Mouse (Mus musculus): ENCODE results near the gene Aoc3. TPM values are rescaled to one million over a fixed set of nuclear protein-coding genes. Genes with fewer than 3 reads are reported as not detected.
"Not testable (repeated sequence)": the region's sequence is repeated elsewhere in the genome, so short reads cannot be mapped to it uniquely, and the experiment has no call there.

The Aoc3 gene
- polyA plus RNA-seq, 1 experiment from 2014 or later: not detected

DNA sequence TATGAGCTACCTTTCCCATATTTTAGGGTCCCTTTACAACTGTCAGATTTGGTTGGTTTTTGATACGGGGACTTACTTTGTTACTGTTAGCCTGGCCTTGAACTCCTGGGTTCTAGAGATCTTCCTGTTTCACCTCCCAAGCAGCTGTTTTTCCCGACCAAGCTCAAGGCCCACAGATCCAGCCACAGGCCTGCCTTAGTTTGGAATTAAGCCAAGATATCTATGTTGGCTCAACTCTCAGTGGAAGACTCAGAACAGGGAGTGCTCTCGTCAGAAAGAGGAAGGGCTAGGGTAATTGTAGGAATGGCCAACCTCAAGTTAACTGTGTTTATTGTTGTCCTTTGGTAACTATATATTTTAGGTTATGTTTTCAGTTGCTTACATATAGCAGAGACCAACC, 18.3 kb upstream of the Aoc3 start:
- Histone ChIP-seq H3K9ac (no peak overlapping the region), H3K4me3 (no peak overlapping the region), H3K27me3 (peaks cover 8% of the 10 kb centered on the region; the same call in 1 of the 2 replicates), H3K27ac (no peak overlapping the region), H3K4me1 (replicated peaks) (peaks cover 12% of the 10 kb centered on the region), H3K36me3 (no peaks in the 10 kb centered on the region), H3K9me3 (no peaks in the 10 kb centered on the region), H3K4me2 (no peak overlapping the region)
- 79% methylated on average over 3 of the region's 3 CpGs for WGBS
- ATAC-seq (ENCODE audit: low FRiP score): no peak

DNA sequence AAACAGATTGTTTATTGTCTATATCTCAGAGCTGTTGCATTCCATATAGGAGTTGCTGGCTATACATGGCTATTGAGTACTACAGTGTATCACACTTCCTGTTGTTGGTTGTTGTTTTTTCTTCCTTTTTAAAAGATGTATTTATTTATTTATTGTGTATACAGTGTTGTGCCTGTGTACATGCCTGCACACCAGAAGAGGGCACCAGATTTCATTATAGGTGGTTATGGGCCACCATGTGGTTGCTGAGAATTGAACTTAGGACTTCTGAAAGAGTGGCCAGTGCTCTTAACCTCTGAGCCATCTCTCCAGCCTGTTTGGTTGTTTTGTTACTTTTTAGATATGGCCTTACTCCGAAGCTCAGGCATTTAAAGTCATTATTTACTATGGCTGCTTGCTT, 15.8 kb upstream of the Aoc3 start:
- WGBS: 97% methylated on average over 1 of the region's 1 CpGs
- Histone ChIP-seq H3K4me3 (no peak overlapping the region), H3K36me3 (peaks cover 16% of the 10 kb centered on the region), H3K9ac (no peak overlapping the region), H3K27me3 (0 out of 2 replicates have a peak, but pooled peaks cover 3% of the 10 kb centered on the region), H3K4me2 (no peak overlapping the region), H3K27ac (no peak overlapping the region), H3K9me3 (no peaks in the 10 kb centered on the region), H3K4me1 (replicated peaks) (peaks cover 23% of the 10 kb centered on the region)
- no peak for ATAC-seq (ENCODE audit: low FRiP score)

DNA sequence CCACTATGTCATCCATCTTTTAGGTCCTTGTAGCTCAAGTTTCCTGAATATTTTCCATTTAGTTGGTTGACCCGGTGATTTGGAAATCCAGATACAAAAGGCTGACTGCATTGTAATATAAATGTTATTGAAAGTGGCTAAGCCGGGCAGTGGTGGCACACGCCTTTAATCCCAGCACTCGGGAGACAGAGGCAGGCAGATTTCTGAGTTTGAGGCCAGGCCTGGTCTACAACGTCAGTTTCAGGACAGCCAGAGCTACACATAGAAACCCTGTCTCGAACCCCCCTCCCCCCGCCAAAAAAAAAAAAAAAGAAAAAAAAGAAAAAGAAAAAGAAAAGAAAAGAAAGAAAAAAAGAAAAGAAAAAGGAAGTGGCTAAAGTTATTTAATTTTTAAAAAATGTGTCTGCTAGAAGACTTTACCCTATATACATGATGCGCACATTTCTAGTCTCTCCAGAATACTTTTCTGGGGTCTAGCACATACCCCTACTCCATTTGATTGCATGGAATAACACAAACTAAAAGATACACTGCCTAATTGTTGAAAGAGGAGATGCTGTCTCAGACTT, 15.2 kb upstream of the Aoc3 start:
- peak overlapping the region; percentile 86 for H3K27ac ChIP-seq

DNA sequence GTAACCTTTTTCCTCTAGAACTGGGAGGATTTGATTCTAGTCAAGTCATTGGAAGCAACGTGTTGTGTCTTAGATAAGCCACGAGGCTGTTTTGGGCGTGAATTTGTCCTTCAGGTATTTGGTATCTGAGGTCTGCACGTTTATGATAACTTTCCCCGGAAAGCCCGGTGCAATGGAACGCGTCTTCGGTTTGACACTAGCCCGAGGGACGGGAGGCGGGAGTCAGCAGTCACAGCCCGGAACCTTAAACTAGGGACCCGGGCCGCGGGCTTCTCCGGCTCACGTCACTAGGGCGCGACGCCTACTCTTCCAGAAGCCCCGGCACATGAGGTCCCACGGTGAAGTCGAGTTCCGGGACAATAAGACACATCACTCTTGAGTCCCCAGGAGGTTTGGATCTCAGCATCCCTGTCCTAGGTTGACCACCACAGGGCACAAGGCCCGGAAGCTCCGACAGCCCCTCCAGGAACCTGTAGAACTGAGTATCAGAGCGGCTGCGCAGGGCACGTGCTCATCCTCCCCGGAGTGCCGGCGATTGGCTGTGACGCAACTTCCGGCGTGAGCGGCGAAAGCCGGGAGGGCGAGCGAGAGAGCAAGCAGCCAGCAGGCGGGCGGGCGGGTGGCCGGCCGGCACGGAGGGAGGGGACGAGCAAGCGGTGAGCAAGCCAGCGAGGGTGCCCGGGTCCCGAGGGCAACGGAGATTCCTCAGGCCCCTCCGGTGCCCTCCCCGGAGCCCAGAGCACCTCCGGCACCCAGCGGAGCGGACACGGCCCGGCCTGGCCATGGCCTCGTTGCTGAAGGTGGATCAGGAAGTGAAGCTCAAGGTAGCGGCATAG, 14.5 kb upstream of the Aoc3 start, which contains the start of gene Psme3:
Psme3 (plus strand) TSS at position 549 of the 836 bp plus-strand sequence.
- peaks cover 23% of the 10 kb centered on the region for H3K4me1 ChIP-seq (replicated peaks)
- no peaks in the 10 kb centered on the region for H3K9me3 ChIP-seq
- ATAC-seq (ENCODE audit: low FRiP score): peak; percentile 95
- H3K27ac ChIP-seq: peak within 1 kb of the TSS; percentile 86
- H3K4me2 ChIP-seq: peak within 1 kb of the TSS; percentile 100
- no peaks in the 10 kb centered on the region for H3K27me3 ChIP-seq
- peaks cover 29% of the 10 kb centered on the region for H3K36me3 ChIP-seq
- under 1% methylated on average over 61 of the region's 62 CpGs for WGBS
- H3K9ac ChIP-seq: peak within 1 kb of the TSS; percentile 87
- peak within 1 kb of the TSS; percentile 99 for H3K4me3 ChIP-seq

More for the DNA sequence above, 15.2 kb upstream of the Aoc3 start:
- ATAC-seq (ENCODE audit: low FRiP score): no peak
- no peaks in the 10 kb centered on the region for H3K9me3 ChIP-seq
- H3K4me3 ChIP-seq: peak overlapping the region; percentile 99
- H3K36me3 ChIP-seq: peaks cover 22% of the 10 kb centered on the region
- WGBS: 91% methylated on average over 8 of the region's 8 CpGs
- H3K4me2 ChIP-seq: peak overlapping the region; percentile 100
- H3K4me1 ChIP-seq (replicated peaks): peaks cover 23% of the 10 kb centered on the region
- H3K9ac ChIP-seq: peak overlapping the region; percentile 87
- H3K27me3 ChIP-seq: 0 out of 2 replicates have a peak, but pooled peaks cover 2% of the 10 kb centered on the region

DNA sequence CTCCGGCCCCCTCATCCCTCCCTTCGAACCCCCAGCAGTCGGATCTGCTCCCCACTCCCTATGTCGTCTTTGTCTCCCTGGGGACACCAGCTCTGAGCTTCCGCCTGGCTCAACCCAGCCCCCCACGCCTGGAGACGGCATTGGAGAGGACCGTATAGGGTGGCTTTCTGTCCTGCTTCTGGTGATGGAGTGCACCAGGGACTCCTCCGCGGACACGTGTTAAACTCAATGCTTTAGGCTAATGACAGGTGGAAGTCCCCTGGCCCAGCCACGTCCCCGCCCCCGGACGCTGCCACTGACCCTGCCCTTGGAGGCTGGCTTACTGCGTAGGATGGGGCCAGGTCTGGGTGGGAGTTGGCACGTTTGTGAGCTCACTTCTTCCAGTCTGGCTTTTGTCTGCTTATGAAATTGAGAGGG, 13.9 kb upstream of the Aoc3 start:
- Histone ChIP-seq H3K4me2 (peak overlapping the region; percentile 100), H3K4me3 (peak overlapping the region; percentile 99), H3K9ac (peak overlapping the region; percentile 87), H3K27ac (peak overlapping the region; percentile 86), H3K27me3 (no peaks in the 10 kb centered on the region), H3K4me1 (replicated peaks) (peaks cover 23% of the 10 kb centered on the region), H3K36me3 (peaks cover 36% of the 10 kb centered on the region), H3K9me3 (no peaks in the 10 kb centered on the region)
- WGBS: 2% methylated on average over 17 of the region's 17 CpGs
- peak; percentile 72; the same call in 1 of the 2 replicates for ATAC-seq (ENCODE audit: low FRiP score)

DNA sequence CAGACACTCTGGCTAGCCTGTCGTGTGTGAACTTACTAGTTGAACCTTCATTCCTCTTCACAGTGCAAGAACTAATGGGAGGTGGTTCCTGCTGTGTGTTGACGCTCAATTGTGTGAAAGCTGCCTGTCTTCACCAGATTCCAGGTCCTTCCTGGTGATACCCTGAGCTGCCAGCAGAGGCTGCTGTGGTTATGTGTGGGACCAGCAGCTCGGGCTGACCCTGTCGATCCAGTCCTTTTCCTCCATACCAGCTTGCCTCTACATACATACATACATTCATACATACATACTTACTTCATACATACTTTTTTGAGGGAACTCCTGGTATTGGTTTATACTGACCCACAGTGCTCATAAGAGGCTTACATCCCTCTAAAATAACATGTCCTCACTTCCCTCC, 6.8 kb upstream of the Aoc3 start:
- Histone ChIP-seq H3K4me1 (replicated peaks) (no peaks in the 10 kb centered on the region), H3K9me3 (no peaks in the 10 kb centered on the region), H3K27me3 (no peaks in the 10 kb centered on the region), H3K27ac (no peak overlapping the region), H3K36me3 (peaks cover 80% of the 10 kb centered on the region), H3K4me3 (no peak overlapping the region), H3K4me2 (no peak overlapping the region), H3K9ac (no peak overlapping the region)
- WGBS: 17% methylated on average over 4 of the region's 4 CpGs
- 0 out of 2 replicates have a peak, but pooled peaks have one; percentile 28 for ATAC-seq (ENCODE audit: low FRiP score)

DNA sequence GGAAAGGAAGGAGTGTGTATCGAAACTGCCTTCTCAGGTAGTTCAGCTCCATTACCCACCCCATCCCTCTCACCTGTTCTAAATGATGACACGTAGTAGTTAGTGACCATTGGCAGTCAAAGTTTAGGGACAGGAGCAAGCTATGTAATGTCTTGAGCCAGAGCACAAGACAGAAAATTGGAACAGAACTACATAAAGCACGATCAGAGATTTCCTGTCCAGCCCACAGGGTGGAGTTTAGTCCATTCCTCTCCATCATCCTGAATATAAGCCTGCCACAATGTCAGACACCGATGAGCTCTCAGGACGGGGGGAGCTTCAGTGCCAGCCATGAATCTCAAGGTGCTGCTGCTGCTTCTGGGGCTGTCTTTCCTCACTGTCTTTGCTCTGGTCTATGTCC, 5.6 kb upstream of the Aoc3 start, which contains the start of gene Aoc2:
Aoc2 (plus strand) TSS at position 301 of the 400 bp plus-strand sequence.
- Histone ChIP-seq H3K27ac (no peak within 1 kb of the TSS), H3K4me3 (no peak within 1 kb of the TSS), H3K9me3 (no peaks in the 10 kb centered on the region), H3K27me3 (no peaks in the 10 kb centered on the region), H3K9ac (no peak within 1 kb of the TSS), H3K36me3 (peaks cover 68% of the 10 kb centered on the region), H3K4me1 (replicated peaks) (0 out of 2 replicates have a peak, but pooled peaks cover 6% of the 10 kb centered on the region), H3K4me2 (no peak within 1 kb of the TSS)
- WGBS: 91% methylated on average over 5 of the region's 5 CpGs
- ATAC-seq (ENCODE audit: low FRiP score): no peak

DNA sequence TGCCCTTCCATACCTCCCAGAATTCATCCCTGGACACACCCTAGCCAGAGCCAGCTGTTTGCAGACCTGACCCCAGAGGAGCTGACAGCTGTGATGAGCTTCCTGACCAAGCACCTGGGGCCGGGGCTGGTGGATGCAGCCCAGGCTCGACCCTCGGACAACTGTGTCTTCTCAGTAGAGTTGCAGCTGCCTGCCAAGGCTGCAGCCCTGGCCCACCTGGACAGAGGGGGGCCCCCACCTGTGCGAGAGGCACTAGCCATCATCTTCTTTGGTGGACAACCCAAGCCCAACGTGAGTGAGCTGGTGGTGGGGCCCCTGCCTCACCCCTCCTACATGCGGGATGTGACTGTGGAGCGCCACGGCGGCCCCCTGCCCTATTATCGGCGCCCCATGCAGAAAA, 5.2 kb upstream of the Aoc3 start:
- not testable (repeated sequence) for H3K27ac ChIP-seq; H3K4me3 ChIP-seq; H3K9ac ChIP-seq; ATAC-seq (ENCODE audit: low FRiP score); H3K4me1 ChIP-seq (replicated peaks); H3K9me3 ChIP-seq; H3K4me2 ChIP-seq; H3K27me3 ChIP-seq
- peaks cover 64% of the 10 kb centered on the region for H3K36me3 ChIP-seq
- WGBS: 95% methylated on average over 11 of the region's 11 CpGs

DNA sequence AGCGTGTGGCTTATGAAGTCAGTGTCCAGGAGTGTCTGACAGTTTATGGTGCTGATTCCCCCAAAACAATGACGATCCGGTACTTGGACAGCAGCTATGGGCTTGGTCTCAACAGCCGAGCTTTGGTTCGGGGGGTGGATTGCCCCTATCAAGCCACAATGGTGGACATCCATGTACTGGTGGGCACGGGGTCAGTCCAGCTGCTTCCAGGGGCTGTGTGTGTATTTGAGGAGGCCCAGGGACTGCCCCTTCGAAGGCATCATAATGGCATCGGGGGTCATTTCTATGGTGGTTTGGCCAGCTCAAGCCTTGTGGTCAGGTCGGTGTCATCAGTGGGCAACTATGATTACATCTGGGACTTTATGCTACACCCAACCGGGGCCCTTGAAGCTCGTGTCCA, 4.3 kb upstream of the Aoc3 start:
- WGBS: 88% methylated on average over 11 of the region's 11 CpGs
- Histone ChIP-seq H3K27me3 (no peaks in the 10 kb centered on the region), H3K9me3 (no peaks in the 10 kb centered on the region), H3K36me3 (peaks cover 54% of the 10 kb centered on the region), H3K27ac (no peak overlapping the region), H3K4me2 (no peak overlapping the region), H3K4me1 (replicated peaks) (0 out of 2 replicates have a peak, but pooled peaks cover 6% of the 10 kb centered on the region), H3K9ac (no peak overlapping the region), H3K4me3 (no peak overlapping the region)
- ATAC-seq (ENCODE audit: low FRiP score): no peak

DNA sequence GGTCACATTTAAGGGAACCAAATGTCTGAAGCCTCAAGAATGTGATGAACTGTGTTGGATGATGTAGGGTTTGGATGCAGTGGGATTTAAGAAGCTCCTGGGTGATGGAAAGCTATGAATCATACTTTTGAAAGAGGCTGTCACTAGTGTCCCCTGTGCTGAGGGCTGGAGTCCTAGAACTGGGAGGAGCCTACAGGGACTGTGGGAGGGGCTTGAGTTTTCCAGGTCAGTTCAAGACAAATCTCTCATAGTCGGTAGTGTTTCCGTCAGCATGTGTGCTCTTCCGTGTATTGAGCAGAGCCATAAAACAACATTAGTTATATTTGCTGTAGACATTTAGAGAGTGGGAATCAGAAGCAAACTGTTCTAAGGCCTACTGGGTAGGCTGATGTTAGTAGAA, 3.1 kb upstream of the Aoc3 start:
- Histone ChIP-seq H3K9me3 (no peaks in the 10 kb centered on the region), H3K27ac (no peak overlapping the region), H3K4me2 (no peak overlapping the region), H3K4me1 (replicated peaks) (0 out of 2 replicates have a peak, but pooled peaks cover 6% of the 10 kb centered on the region), H3K4me3 (no peak overlapping the region), H3K36me3 (peaks cover 43% of the 10 kb centered on the region), H3K27me3 (no peaks in the 10 kb centered on the region), H3K9ac (no peak overlapping the region)
- ATAC-seq (ENCODE audit: low FRiP score): no peak
- WGBS: 52% methylated on average over 3 of the region's 3 CpGs

DNA sequence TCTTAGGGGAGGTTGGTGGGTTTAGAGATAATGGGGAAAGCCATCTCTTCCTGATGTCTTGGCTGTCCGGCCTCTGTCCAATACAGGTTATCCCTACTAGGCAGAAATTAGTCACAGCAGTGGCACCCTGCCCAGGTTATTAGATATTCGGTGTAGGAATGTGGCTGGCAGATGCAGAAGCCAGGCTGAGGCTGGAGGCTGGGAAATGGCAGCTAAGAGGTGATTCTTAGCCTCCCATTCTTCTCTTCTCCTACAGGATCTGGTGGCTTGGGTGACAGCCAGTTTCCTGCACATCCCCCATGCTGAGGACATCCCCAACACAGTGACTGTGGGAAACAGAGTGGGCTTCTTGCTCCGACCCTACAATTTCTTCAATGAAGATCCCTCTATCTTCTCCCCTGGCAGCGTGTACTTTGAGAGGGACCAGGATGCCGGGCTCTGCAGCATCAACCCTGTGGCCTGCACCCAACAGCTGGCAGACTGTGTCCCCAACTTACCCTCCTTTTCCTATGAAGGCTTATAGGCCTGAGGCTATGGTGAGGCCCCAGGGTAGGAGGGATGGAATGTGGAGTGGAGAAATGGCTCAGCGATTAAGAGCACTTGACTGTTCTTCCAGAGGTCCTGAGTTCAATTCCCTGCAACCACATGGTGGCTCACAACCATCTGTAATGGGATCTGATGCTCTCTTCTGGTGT, 1.3 kb upstream of the Aoc3 start:
- no peaks in the 10 kb centered on the region for H3K9me3 ChIP-seq
- H3K4me1 ChIP-seq (replicated peaks): peaks cover 9% of the 10 kb centered on the region
- ATAC-seq (ENCODE audit: low FRiP score): no peak
- H3K9ac ChIP-seq: no peak overlapping the region; the same call in 1 of the 2 replicates
- H3K27ac ChIP-seq: no peak overlapping the region
- 87% methylated on average over 6 of the region's 6 CpGs for WGBS
- H3K4me2 ChIP-seq: no peak overlapping the region
- H3K4me3 ChIP-seq: no peak overlapping the region
- peaks cover 25% of the 10 kb centered on the region for H3K36me3 ChIP-seq
- no peaks in the 10 kb centered on the region for H3K27me3 ChIP-seq

DNA sequence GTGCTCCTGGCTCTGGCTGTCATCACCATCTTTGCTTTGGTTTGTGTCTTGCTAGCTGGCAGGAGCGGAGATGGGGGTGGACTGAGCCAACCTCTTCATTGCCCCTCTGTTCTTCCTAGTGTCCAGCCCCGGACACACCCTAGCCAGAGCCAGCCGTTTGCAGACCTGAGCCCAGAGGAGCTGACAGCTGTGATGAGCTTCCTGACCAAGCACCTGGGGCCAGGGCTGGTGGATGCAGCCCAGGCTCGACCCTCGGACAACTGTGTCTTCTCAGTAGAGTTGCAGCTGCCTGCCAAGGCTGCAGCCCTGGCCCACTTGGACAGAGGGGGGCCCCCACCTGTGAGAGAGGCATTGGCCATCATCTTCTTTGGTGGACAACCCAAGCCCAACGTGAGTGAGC, 556 bp downstream of the Aoc3 start:
- 84% methylated on average over 6 of the region's 6 CpGs for WGBS

More for the DNA sequence above, 556 bp downstream of the Aoc3 start:
- not testable (repeated sequence) for H3K27ac ChIP-seq; H3K4me3 ChIP-seq; H3K27me3 ChIP-seq; H3K9me3 ChIP-seq; H3K4me2 ChIP-seq; ATAC-seq (ENCODE audit: low FRiP score); H3K36me3 ChIP-seq; H3K9ac ChIP-seq
- H3K4me1 ChIP-seq (replicated peaks): peaks cover 16% of the 10 kb centered on the region
